Mouse (Mus musculus) lung, postnatal 36 days (tissue): ENCODE results near the gene Gjb2.

Source experiments
- DNase-seq: peaks from one replicate; pipeline ENCODE4 v3.0.0; 2022; ENCODE audit warnings: mixed read lengths

The Gjb2 gene

DNA sequence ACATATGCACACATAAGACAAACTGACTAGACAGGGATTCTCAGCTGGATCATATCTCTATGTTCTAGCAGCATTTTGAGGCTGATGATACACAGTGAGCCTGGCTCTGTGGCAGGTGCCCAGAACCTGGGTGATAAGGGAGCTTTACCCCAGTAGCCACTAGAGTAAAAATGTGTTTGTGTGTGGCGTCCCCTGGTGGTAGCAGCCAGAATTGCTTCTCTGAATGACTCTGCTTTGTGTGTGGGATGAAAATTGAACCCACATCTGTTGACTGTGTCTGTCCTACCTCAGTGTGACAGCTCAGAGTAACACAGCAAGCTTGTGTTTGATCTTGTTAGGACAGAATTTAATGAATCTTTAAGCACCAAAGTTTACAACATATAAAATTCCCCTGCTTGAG lies 44.5 kb downstream of the Gjb2 start:
- peak; percentile 80 for DNase-seq

DNA sequence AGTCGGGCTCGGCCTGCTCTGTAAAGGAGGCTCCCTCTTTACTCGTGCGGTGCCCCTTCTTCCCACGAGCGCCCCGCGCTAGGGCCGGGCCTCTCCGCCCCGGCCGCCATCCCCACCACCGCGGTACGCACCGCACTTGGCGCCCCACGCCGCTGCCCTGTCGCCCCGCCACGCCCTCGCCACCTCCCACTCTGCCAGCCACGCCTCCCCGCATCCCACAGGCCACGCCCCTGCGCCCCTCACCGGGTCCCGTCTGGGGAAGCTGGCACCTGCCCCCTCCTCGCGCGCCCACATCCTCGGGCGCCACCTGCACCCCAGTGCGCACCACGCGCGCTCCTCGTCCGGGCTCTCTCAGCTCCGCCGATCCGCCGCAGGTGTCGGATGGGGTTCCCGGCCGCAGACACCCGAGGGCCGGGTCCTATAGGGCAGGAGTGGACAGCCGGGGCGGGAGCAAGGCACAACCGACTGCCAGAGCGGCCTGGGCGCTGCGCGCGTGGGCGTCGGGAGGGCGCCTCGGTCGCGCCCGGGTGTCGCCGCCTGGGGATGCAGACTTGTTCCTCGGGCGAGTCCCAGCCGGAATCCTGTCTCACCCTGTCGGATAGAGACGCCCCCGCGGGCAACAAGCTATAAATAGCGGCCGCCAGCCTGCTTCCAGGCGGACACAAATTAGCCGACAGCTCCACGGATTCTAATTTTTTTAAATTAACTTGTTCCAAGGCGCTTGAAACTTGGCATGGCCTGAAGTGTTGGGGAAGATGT lies 46.8 kb downstream of the Gjb2 start, which contains the start of gene Gja3:
Gene Gja3 (minus strand): TSS at position 538 of the 759 bp plus-strand sequence.
- DNase-seq, result no peak

DNA sequence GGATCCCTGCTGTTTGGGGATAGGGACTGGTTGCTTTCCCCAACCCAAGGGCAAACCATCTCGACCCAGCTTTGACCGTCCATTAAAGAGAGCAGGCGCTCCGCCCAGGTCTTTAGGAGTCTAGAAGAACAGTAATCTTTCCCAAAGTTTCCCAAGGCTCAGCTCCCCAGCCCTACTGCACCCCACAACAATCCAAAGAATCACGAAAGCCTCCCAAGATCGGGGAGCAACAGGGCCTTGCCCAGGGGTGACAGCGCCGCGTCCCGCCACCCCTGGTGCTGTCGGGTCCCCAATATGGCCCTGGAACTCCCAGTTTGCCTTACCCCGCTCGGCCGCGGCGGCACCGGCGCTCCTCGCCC lies 47.3 kb downstream of the Gjb2 start:
- no peak for DNase-seq

DNA sequence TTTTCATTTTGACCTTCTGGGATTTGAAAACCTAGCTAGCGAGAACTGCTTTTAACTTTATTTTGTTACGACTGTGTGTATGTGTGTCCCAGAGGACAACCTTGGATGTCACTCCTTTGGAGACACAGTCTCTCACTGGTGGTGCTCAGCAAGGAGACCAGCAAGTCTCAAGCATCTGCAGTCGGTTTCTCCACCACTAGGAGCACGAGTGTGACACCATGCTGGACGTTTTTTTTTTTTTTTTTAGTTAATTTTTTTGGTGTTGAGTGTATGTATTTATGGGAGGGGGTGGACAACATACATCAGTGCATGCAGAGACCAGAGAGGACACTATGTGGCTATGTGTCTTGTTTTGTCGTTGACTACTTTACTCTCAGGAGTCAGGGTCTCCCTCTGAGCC lies 51.8 kb downstream of the Gjb2 start:
- DNase-seq, result no peak
